Mouse (Mus musculus) stomach, postnatal 0 days (tissue): ENCODE data around the gene Pgbd5.

Experiments
- CTCF ChIP-seq: IDR thresholded peaks from 2 replicates; pipeline ENCODE4 v1.5.1; 2016; ENCODE audit warnings: antibody characterized with exemption, low read depth, mild to moderate bottlenecking, moderate library complexity
- EP300 ChIP-seq: optimal IDR thresholded peaks from 2 replicates; pipeline ENCODE3; 2016; ENCODE audit warnings: antibody characterized with exemption

GRCm38 (mm10) chr8:124351636-124352035, 87.8 kb downstream of the Pgbd5 start:
- TF ChIP-seq CTCF (peak; percentile 55), EP300 (no peak)
